Mouse (Mus musculus): ENCODE data around the gene Ubr4.

GRCm38 (mm10) chr4:139338145-139338544 is 14.3 kb upstream of the Ubr4 start:
- TF ChIP-seq CTCF (conservative IDR thresholded peaks at IDR 0.05; ENCODE audit: insufficient read depth, insufficient read length, low read depth, low read length) (no peak), POLR2A (IDR thresholded peaks at IDR 0.05; ENCODE audit: low read depth, low read length) (no peak)

Data from kidney, adult 2 months (tissue).